Mouse (Mus musculus) MEL-GATA-1-ER (cell line): Measurements from ENCODE around the gene Bach2.

Experiments used
- DNase-seq: peaks from one replicate; pipeline ENCODE4 v3.0.0-alpha.2; 2012; ENCODE audit warnings: low read depth; ENCODE audit errors: extremely low read depth

The Bach2 gene

DNA sequence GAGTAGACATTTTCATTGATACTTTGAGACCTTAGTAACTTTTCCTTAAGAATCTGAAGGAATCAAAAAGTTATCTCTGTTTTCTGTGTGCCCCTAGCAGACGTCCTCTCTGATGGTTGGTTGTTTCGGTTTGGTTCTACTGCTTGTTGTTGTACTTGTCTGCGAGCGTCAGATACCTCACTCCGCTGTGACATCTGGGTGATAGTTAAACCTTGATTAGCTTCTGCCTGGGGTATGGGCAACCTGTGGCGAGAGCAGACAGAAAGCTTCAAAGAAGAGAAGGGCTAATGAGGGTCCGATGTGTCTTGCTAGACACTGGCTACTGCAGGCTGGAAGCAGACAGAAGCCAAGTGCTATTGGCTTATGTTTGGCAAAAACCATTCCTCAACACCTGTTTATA, 186.5 kb downstream of the Bach2 start:
- no peak for DNase-seq

DNA sequence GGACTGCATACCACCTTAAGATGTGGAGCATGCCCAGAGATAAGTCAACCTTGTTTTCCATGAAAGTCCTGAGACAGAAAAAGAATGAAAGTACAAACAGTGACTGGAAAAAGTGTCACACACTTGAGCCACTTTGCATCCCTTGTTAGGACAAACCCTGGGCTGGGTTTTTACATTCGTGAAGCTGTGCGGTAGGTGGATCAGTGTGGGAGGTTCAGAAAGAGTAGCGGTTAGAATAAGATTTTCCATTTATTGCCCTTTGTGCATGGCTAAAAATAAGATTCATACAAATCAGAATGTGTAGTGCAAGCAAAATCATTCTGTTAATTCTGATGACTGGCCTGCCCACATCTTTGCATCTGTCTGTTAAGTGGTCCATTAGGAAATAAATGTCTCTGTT, 187.0 kb downstream of the Bach2 start:
- DNase-seq = no peak

DNA sequence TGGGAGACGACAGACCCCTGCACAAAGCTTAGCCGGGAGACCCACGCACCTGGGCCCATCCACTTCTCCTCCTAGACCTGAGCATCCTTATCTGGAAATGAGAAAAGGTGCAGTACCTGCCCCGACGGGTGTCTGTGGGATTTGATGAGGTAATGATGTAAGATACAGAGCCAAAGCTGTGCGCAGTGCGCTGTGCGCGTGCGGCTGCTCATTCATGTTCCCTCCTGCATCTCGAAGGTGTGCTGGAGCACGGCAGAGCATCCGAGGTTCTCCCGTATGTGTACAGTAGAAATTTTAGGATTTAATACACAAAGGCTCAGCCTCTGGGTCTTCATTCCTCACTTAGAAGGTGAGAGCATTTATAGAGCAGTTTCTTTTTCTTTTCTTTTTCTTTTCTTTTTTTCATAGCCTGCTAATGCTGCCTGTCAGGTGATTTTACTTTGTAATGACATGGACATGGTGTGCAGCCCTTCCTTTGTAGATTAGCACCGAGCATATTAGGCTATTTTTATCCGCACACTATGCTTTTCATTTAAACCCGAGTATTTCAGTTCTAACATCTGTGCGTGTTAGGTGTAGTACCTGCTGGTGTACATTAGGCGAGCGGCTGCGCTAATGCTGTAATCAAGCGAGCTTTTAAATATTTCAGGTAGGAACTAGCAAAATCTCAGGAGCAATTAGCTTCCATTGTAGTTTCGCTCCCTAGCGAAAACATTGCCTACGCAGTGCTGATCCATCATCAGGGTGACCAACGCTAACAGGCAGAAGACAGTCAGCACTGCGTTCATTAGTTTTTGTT, 188.4 kb downstream of the Bach2 start:
- DNase-seq = no peak

DNA sequence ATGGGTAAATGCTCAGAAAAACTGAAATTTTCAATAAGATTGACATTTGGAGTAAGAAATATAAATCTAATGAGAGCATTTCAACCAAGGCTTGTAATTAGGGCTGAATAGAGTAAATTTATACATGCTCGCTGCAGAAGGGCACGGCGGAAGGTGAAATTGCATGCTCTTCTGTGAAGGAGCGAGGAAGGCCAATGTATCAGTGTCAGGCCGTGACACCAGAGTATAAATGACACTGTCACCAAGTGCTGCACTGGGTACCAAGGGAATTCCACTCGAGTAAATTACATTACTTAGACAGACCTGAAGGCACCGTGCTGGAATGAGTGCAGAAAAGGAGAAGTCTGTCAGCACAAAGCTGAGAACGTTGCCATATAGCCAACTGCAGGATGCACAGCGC, 190.1 kb downstream of the Bach2 start:
- no peak for DNase-seq

DNA sequence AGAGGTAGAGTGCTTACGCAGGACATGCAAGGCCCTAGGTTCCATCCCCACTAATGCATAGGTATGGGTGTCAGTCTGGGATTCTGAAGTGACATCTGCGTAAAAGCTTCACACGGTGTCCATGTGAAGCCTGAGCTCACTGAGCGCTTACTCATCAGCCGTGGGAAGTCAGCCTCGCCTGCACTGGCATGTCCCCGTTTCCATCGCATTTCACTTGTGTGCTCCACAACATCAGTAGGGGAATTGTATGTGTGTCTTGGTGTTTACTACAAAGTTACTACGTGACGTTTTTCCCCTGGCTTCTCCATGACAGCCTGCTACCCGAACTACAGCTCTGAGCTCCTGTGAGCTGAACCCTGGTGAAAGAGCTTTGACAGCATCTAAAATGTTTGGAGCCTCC, 191.5 kb downstream of the Bach2 start:
- DNase-seq = no peak

DNA sequence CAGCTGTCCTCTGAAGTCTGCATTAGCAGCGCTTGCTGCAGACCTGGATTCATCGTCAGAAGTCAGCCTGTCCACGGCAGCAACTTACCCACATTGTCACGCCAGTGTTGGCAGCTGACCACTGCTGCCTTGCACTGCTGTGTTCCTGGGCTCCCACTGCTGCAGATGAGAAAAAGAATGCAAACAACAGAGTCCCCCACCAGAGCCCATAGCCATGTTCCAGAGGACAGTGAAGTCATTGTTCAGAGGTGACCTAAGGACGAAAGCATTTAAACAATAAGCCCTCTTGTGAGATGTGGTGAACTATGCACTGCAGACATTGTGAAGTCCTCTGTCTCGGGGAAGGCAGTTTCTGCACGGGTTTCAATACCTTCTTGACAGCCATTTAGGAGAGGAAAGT, 192.4 kb downstream of the Bach2 start:
- no peak for DNase-seq

DNA sequence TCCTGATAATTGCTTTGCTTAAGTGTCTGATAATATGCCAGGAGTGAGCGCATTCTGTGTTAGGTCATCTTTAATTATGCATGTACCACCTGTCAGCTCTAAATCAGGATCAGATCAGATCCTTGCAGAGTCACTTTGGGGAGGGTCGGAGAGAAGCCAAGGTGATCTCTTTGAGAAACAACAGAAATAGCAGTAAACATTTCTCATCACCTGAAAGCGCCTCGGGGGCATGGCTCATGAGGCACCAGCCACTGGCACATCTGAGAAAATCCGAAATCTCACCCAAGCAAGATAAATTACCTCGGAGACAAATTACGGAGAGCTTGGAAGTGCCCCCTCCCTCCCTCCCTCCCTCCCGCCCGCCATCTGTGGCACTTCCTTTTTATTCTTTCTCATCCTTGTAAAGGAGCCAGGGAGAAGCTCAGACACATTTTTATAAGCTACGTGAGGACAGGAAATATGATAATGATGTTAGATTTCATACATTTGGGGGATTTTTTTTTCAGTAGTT, 193.7 kb downstream of the Bach2 start:
- DNase-seq = no peak

DNA sequence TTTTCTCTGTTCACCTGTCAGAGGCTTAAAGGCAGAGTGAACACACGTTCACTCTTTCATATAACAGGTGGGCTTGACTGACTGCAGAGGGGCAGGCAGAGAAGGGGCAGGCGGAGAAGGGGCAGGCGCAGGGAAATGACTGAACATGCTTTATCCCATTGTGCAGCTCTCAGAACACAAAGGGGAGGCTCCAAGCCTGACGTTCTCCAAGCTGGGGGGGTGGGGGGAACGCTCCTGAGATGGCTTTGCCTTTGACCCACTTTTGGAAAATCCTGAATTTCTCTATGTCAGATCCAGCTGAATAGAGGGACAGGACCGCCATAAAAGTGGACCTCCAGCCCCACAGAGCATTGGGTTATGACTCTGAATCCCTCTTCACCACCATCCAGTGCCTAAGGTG, 194.3 kb downstream of the Bach2 start:
- no peak for DNase-seq

DNA sequence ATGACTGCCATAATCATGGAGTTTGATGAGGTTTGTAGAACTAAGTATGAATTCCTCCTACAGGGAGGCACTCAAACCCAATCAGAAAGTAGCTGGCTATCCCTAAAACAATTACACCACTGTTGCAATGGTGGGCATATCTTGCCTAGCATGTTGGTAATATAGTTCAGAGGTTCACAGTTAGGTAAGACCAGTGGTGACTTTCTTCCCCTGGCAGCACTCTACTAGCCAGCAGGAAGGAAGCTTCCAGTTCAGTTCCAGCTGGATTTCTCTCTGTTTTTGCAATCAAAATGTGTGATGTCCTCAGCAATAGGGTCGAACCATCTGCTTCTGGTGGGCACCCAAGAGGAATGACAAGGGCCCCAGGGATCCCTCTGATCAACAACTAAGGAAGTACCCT, 196.0 kb downstream of the Bach2 start:
- DNase-seq = no peak

DNA sequence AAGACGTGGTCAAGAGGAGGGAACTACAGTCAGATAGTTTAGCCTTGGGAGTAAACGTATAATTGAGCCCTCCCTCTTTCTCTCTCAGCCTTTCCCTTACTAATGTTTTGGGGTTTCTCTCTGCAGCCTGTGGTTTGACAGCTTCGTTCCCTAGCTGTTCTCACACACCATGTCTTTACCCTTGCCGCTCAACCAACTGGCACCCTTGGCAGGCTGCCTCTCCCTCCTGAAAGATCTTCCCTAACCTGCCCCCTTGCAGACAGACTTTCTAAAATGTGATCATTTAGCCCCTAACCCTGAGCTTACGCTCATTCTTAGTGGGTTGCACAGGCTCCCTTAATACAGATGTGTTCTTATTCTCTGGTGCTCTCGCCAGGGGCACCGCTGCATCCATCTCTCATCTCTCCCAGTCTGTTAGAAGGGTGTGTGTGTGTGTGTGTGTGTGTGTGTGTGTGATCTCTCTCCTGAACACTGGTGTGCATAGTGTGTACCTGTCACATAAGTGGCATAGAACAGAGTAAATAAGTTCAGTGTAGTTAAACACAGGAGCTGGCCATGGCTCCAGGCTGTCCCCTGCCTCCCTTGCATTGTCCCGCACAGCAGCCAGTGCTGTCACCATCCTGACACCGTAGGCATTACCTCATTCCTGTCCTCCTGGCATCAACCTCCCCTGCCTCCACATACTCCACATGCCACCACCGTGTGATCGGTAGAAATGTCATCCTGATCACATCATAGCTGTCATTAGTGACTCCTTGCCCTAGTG, 201.6 kb downstream of the Bach2 start:
- no peak for DNase-seq

DNA sequence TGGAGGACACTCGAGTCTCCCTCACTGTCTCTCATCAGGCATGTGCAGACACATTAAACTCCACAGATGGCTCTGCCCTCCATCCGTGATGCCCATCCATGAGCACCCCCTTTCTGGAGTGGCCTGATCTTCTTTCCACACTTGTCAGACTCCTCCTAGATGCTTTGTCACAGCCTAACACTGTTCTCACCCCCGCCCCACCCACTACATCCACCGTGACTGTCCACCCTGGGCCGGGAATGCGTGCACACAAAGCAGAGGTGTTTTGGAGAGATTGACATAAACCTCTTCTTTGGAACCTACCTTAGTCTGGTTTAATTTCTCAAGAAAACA, 202.1 kb downstream of the Bach2 start:
- no peak for DNase-seq

DNA sequence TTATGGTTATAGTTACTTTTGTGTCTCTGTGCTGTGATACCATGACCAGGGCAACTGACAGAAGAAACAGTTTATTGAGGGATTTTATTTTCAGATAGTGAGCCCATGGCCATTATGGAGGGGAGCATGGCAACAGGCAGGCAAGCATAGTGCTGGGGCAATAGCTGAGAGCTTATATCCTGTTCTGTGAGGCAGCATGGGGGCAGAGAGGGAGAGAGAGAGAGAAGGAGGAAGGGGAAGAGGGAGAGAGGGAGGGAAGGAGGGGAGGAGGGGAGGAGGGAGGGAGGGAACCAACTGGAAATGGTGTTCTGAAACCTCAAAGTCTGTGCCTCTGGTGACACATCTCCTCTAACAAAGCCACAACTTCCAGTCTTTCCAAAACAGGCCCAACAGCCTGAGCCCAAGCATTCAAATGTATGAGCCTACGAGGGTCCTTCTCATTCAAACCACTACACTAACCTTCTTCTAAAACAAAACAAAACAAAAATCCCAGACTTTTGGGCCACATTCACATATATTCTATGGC, 206.1 kb downstream of the Bach2 start:
- no peak for DNase-seq

DNA sequence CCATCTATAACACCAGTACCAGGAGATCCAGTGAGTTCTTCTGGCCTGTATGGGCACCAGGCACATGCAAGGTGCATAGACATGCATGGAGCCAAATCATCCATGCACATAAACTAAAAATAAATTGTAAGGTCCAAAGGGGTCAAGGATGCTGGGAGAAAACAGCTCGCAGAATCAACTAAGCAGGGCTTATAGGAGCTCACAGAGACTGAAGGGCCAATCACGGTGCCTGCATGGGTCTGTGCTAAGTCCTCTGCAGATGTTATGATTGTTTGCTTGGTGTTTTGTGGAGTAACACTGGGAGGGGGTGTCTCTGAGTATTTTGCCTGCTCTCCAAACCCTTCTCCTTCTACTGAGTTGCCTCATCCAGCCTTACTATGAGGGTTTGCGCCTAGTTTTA, 209.2 kb downstream of the Bach2 start:
- DNase-seq = no peak

DNA sequence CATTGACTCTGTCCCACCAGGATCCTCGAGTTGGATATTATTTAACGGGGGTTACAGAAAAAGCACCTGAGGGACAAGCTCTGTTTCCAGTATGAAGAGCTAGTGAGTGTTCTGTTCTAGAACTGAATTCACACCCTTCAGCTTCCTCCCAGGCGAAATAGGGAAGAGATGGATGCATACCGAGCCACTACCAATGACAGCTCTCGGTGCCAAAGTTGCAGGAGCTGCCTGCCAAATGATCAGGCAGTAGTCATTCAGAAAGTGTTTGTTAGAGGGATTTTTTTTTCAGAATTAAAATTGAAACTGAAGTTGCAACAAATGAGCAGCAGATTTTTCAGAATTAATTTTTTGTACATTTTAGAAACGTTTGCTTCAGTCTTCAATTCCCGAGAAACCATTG, 223.4 kb downstream of the Bach2 start:
- DNase-seq = no peak

DNA sequence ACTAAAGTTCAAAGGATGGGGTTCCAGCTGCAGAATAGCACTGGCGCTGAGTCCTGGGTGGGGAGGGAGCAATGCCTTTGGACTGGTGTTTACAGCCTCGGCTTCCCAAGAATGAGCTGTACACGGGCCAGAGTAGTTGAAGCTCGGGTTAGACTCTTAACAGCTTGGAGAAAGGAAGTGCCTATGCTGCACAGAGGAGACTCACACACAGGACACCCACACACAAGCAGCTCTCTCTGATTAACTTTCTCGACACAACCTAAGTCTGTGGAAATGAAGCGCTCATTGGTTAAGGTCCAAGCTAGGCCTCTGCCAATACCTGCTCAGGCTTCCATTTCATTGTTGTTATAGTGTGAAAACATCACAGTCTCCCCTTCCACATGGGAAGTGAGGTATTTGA, 224.5 kb downstream of the Bach2 start:
- no peak for DNase-seq

DNA sequence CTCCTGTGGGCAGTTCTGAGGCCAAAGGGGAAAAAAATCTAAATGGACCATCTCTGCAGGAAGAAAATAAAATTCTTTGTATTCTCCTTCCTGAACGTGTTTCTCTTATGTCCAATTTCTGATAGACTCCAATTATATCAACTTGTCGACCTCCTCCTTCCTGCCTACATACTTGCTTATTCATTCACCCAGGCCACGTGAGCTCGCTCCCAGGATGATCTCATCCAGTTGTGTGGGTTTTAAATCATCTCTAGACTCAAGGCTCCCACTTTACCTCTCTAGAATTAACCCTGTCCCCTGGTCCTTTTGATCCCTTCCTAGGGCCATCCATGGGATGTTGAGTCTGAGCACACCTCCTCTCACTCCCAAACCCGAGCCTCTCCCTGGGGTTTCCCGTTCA, 225.9 kb downstream of the Bach2 start:
- no peak for DNase-seq

DNA sequence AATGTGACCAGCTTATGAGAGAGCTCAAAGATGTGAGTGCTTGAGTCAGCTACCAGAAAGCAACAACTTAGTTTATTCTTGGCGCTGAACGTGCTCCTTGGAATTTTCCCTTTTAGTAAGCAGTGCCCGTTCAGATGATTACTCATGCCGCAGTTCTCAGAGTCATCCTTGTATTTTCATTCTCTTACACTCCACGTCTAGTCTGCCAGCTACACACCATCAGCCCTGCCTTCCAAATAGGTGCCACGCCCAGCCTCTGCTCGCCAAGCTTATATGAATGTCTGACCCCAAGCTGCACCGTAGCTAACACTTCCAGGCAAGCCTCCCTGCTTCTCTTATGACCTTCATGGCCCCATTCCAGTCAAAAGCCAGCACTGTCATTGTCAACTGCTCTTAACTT, 227.4 kb downstream of the Bach2 start:
- no peak for DNase-seq

DNA sequence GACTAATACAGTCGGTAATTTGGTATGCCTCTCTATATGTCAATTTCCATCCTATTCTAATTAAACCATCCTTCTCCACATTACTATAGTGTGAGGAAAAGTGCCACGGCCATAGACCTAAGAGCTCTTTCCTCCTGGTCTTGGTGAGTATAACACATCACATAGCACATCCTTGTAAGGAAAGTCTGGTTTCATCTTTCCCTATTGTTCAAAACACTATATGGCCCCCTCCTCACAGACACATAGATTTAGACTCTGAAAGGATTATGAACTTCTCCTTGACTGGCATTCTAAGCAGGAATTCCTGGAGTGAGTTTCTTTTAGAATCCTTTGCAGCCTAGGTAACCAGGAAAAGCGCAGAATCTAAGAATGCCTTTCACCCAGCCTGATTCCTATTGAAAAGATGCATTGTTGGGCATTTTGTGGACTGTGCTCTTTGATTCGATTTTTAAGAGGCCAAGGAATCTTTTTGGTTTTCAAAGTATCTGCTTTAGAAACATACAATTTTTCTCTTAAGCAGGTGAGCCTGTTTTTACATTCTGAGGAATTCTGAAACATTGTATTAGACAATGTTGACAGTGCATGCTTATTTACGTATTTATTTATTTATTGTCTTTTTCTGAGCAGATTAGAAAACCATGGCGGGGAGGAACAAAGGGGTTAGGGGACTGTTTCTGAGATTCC, 239.5 kb downstream of the Bach2 start:
- DNase-seq = no peak

DNA sequence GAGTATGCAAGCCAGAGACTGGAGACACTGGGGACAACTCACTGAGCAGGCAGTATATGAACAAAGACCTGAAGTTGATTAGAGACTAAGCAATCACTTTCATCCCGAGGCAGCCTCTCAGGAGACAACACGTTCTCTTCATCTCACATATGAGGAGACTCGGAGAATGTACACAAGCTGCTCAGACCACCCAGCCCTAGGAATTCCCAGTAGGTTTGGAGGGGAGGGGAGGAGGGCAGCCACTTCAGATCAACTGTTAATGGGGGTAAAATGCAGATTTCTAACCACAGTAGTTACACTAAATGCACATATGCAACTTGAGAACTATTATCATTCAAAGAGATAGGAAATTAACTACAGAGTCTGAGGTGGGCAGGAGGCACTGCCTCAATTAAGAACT, 240.6 kb downstream of the Bach2 start:
- DNase-seq = no peak

DNA sequence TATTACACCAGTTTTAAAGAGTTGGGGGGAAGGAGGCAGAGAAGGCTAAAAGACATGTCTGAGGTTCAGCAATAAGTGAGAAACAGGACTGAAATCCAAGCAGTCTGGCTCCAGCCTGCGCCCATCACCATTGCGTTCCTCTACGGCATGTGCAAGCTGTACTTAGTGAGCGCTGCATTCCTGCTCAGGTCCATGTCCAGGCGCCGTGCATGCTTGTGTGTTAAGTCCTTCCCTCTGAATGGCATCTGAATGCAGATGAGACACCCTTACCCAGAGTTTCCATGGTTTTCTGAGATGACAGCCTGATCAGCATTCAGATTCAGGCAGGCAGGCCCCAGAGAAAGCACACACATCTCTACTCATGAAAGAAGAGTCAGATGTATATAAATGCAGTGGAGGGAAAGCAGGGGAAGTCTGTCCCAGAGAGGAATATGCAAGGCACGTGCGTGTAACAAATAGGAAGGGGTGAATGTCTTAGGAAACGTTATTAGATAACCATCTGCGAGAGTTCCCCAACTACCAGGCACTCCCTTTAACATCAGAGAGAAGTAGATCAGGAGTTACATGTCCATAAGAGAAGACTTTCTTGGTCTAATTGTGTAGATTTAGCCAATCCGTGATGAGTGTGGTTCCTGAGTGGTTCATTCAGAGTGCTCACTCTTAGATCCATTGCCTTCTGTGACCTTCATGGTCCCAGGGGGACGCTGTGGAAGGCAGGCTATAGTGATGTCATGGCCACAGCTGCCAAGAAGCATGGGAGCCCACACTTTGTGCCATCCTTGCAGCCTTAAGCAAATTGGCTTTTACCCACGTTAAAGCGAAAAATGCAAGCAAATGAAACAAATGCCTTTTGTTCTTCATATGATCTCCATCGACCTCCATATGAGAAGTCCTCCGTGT, 241.4 kb downstream of the Bach2 start:
- DNase-seq = no peak
